Mouse (Mus musculus) embryonic fibroblast, embryonic 13.5 days (primary cell): ENCODE results near the gene Ablim1.

ENCODE experiments used
- CTCF ChIP-seq: IDR thresholded peaks from 2 replicates; pipeline ENCODE4 v1.5.1; 2011; ENCODE audit warnings: mild to moderate bottlenecking, control low read depth, low read length, moderate library complexity, borderline replicate concordance; ENCODE audit not compliant: insufficient read depth
- POLR2A ChIP-seq: IDR thresholded peaks from 2 replicates; pipeline ENCODE4 v1.6.1; 2011; ENCODE audit warnings: low read depth, mild to moderate bottlenecking, control low read depth, low read length, moderate library complexity

DNA sequence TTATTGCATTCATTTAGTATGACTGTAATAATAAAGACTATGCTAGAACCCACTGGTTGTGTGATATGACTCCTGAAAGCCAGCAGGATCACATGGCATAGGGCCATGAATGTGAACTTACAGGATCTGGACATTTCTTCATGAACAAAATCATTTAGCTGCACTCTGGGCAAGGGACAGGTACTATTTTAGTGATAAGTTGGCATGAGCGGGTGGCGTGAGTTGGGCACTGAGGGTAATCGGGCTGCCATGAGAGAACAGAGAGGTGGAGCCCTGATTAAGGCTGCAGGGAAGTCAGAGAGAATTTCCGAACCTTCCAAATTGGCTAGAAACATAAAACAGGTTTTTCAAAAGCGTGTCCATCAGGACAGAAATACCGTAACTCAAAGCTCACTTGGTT, 37.7 kb downstream of the Ablim1 start:
- TF ChIP-seq CTCF (no peak), POLR2A (no peak)
